Mouse (Mus musculus) bone marrow, adult 2 months (tissue): ENCODE measurements around the gene Krtap5-5.
"Not testable (repeated sequence)": the region's sequence is repeated elsewhere in the genome, so short reads cannot be mapped to it uniquely, and the experiment has no call there.

Experiments used
- CTCF ChIP-seq: fragments of 200-500 bp; IDR thresholded peaks from 2 replicates; pipeline ENCODE4 v1.5.1; 2011; ENCODE audit warnings: low read length, control low read depth; ENCODE audit not compliant: control insufficient read depth, insufficient read depth
- POLR2A ChIP-seq: fragments of 200-500 bp; IDR thresholded peaks from 2 replicates; pipeline ENCODE4 v1.6.1; 2011; ENCODE audit warnings: low read depth, mild to moderate bottlenecking, control low read depth, low read length, borderline replicate concordance; ENCODE audit not compliant: control insufficient read depth

DNA sequence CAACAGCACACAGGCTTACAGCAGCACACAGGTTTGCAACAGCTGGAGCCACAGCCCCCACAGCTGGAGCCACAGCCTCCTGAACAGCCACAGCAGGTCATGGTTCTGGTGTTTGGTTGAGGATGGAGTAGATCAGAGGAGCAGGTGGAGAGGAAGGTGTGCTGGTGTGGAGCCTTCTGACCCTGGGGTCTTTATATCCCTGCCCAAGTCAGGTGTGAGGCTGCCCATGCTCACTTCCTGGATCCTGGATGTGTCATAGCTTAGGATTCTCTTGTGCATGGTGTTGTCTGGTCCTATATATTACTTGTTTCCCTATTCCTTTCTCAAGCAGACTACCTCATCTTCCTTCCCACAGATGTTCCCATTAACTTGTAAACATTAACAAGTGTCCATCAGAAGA lies 44.5 kb upstream of the Krtap5-5 start, which contains the start of gene Gm4559:
- not testable (repeated sequence) for TF ChIP-seq CTCF, POLR2A
